Mouse (Mus musculus): ENCODE results near the gene Tmem121. TPM values are rescaled to one million over a fixed set of nuclear protein-coding genes. Genes with fewer than 3 reads are reported as not detected.

The Tmem121 gene
- polyA plus RNA-seq (2014; fragmentation: Nextera tagmentation; extraction: Ambion mirVana), result 17.0 and 20.3 TPM in 2 replicates

GRCm38 (mm10) chr12:113185442-113186291 is at the start of gene Tmem121:
Gene Tmem121, plus strand, starts transcription at chr12:113185930.
- ATAC-seq (replicated peaks; ENCODE audit: low FRiP score), result peak; percentile 80
- H3K27me3 ChIP-seq (ENCODE audit: control insufficient read depth, insufficient read depth, low read length), result peaks cover 6% of the 10 kb centered on the region; the same call in 1 of the 2 replicates
- 1% methylated on average over 51 of the region's 63 CpGs for WGBS
- H3K27ac ChIP-seq (ENCODE audit: low read depth, low read length), result no peak within 1 kb of the TSS
- peaks cover 13% of the 10 kb centered on the region; the same call in 1 of the 2 replicates for H3K4me1 ChIP-seq (replicated peaks; ENCODE audit: control insufficient read depth, insufficient read depth, low read length)
- DNase-seq (ENCODE audit: low spot score), result peak; percentile 73
- no peaks in the 10 kb centered on the region for H3K9me3 ChIP-seq (ENCODE audit: control insufficient read depth, low read length)
- H3K4me2 ChIP-seq (ENCODE audit: low read depth, low read length, severe bottlenecking), result peak within 1 kb of the TSS; percentile 95
- H3K4me3 ChIP-seq (ENCODE audit: low read depth, low read length), result peak within 1 kb of the TSS; percentile 68
- H3K36me3 ChIP-seq (ENCODE audit: control insufficient read depth, insufficient read depth, low read length), result no peaks in the 10 kb centered on the region; the same call in 1 of the 2 replicates
- peak within 1 kb of the TSS; percentile 81 for H3K9ac ChIP-seq (ENCODE audit: low read length)

DNA sequence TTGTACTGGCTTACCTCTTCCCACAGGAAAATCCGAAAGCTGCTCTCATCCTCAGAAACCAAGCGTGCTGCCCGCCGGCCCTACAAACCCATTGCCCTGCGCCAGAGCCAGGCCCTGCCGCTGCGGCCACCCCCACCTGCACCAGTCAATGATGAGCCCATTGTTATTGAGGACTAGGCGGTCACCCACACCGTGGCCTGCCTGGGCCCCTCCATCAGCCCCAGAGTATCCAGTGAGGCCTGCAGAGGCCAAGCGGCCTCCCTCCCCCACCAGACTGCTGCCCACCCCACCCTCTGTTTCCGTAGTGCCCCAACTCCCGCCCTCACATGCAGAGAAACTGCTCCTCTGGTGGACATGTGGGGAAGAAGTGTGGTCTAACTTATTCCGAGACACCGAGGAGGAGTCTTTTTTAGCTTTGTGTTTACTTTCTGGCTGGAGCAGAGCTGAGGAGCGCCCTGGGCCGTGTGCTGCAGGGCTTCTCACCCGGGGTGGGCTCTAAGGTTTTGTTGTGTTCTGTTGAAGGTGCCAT is 49.2 kb upstream of the Tmem121 start:
- Histone ChIP-seq H3K27ac (ENCODE audit: low read depth, low read length) (no peak overlapping the region), H3K9ac (ENCODE audit: low read length) (no peak overlapping the region), H3K4me1 (replicated peaks; ENCODE audit: control insufficient read depth, insufficient read depth, low read length) (peaks cover 21% of the 10 kb centered on the region), H3K9me3 (ENCODE audit: control insufficient read depth, low read length) (no peaks in the 10 kb centered on the region), H3K36me3 (ENCODE audit: control insufficient read depth, insufficient read depth, low read length) (peaks cover 34% of the 10 kb centered on the region), H3K27me3 (ENCODE audit: control insufficient read depth, insufficient read depth, low read length) (no peaks in the 10 kb centered on the region; the same call in 1 of the 2 replicates), H3K4me2 (ENCODE audit: low read depth, low read length, severe bottlenecking) (no peak overlapping the region), H3K4me3 (ENCODE audit: low read depth, low read length) (no peak overlapping the region)
- DNase-seq (ENCODE audit: low spot score) (no peak), ATAC-seq (replicated peaks; ENCODE audit: low FRiP score) (no peak)
- WGBS, result 83% methylated on average over 17 of the region's 17 CpGs

- Histone ChIP-seq H3K9me3 (ENCODE audit: control insufficient read depth, low read length) (no peaks in the 10 kb centered on the region), H3K4me3 (ENCODE audit: low read depth, low read length) (no peak overlapping the region), H3K9ac (ENCODE audit: low read length) (no peak overlapping the region), H3K36me3 (ENCODE audit: control insufficient read depth, insufficient read depth, low read length) (peaks cover 24% of the 10 kb centered on the region), H3K27ac (ENCODE audit: low read depth, low read length) (no peak overlapping the region), H3K27me3 (ENCODE audit: control insufficient read depth, insufficient read depth, low read length) (no peaks in the 10 kb centered on the region; the same call in none of the 2 replicates), H3K4me1 (replicated peaks; ENCODE audit: control insufficient read depth, insufficient read depth, low read length) (peaks cover 30% of the 10 kb centered on the region), H3K4me2 (ENCODE audit: low read depth, low read length, severe bottlenecking) (no peak overlapping the region)
- 89% methylated on average over 18 of the region's 18 CpGs for WGBS
- no peak for DNase-seq (ENCODE audit: low spot score)
- ATAC-seq (replicated peaks; ENCODE audit: low FRiP score), result no peak
Observed at GRCm38 (mm10) chr12:113137260-113138213, 48.2 kb upstream of the Tmem121 start.

DNA sequence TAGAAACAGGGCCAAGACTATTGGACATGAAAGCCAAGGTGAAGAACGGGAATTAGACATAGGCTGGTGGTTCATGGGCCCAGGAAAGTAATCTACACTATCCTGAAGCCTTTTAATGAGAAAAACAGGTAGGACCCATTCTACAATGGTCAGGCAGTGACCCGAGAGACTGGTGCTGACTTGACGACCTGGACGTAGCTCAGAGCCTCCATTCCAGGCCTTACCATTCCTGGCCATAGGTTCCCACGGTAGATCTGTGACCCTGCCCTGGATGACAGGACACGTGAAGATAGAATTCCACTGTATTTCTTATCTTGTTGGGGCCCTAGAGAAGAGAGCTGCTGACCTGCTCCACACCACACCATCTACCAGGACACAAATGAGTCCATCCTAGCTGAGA is 47.4 kb upstream of the Tmem121 start:
- WGBS, result 83% methylated on average over 6 of the region's 6 CpGs
- ATAC-seq (replicated peaks; ENCODE audit: low FRiP score), result no peak
- no peak overlapping the region; the same call in 1 of the 2 replicates for H3K9ac ChIP-seq (ENCODE audit: low read length)

DNA sequence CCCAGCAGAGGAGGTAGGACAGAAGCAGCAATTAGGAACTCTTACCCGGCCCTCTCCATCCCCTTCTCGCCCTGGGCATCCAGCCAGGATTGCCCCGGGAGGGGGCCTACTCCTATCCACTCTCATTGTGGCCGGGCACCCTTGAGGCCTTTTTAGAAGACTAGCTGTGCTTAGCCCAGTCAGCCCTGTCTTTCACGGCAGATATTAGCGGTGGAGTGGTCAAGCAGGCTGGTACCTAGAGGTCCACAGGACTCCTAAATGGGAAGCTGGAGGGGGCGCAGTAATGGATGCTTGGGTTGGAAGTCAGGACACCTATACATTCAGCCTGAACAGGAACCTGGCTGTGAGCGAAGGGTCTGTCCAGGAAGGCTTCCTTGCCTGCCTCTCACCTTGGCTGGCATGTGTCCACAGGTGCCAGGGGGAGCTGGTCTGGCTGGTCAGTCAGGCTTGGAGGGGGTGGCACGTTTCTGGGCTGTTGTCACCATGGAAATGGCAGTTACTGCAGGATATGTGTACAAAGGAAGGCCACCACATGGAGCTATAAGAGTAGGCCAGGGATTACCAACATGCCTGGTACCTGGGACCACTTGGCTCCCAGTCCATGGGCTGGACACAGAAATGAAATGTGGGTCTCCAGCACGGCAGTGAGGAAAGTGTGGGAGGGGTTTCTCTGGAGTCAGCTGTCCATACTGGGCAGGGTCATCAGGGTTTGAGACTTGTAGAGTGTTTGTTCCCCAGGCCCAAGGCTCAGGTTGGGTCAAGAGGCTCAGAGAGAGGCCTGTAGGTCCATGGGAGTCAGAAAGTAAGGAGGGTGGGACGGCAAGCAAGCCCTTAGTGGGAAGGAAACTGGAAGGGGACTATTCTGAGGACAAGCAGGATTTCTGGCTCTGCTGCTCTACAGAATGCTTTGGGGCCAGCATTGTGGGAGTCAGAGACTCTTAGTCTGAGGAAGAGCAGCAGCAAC is 46.5 kb upstream of the Tmem121 start:
- Histone ChIP-seq H3K4me1 (replicated peaks; ENCODE audit: control insufficient read depth, insufficient read depth, low read length) (peaks cover 34% of the 10 kb centered on the region), H3K36me3 (ENCODE audit: control insufficient read depth, insufficient read depth, low read length) (peaks cover 19% of the 10 kb centered on the region; the same call in 1 of the 2 replicates), H3K9ac (ENCODE audit: low read length) (peak overlapping the region; percentile 66), H3K27ac (ENCODE audit: low read depth, low read length) (peak overlapping the region; percentile 86), H3K4me3 (ENCODE audit: low read depth, low read length) (peak overlapping the region; percentile 58), H3K27me3 (ENCODE audit: control insufficient read depth, insufficient read depth, low read length) (no peaks in the 10 kb centered on the region; the same call in none of the 2 replicates), H3K4me2 (ENCODE audit: low read depth, low read length, severe bottlenecking) (peak overlapping the region; percentile 72), H3K9me3 (ENCODE audit: control insufficient read depth, low read length) (no peaks in the 10 kb centered on the region)
- ATAC-seq (replicated peaks; ENCODE audit: low FRiP score) (peak; percentile 1; the same call in 1 of the 2 replicates), DNase-seq (ENCODE audit: low spot score) (peak; percentile 69)
- 36% methylated on average over 11 of the region's 11 CpGs for WGBS

More for the DNA sequence above, 47.4 kb upstream of the Tmem121 start:
- no peak overlapping the region for H3K27ac ChIP-seq (ENCODE audit: low read depth, low read length)
- H3K9me3 ChIP-seq (ENCODE audit: control insufficient read depth, low read length), result no peaks in the 10 kb centered on the region
- peaks cover 21% of the 10 kb centered on the region for H3K36me3 ChIP-seq (ENCODE audit: control insufficient read depth, insufficient read depth, low read length)
- no peak for DNase-seq (ENCODE audit: low spot score)
- peaks cover 34% of the 10 kb centered on the region for H3K4me1 ChIP-seq (replicated peaks; ENCODE audit: control insufficient read depth, insufficient read depth, low read length)
- no peak overlapping the region for H3K4me2 ChIP-seq (ENCODE audit: low read depth, low read length, severe bottlenecking)
- H3K27me3 ChIP-seq (ENCODE audit: control insufficient read depth, insufficient read depth, low read length), result no peaks in the 10 kb centered on the region; the same call in none of the 2 replicates
- no peak overlapping the region for H3K4me3 ChIP-seq (ENCODE audit: low read depth, low read length)

GRCm38 (mm10) chr12:113139908-113140615 is 45.7 kb upstream of the Tmem121 start, which contains the start of gene Crip2:
Gene Crip2, plus strand, starts transcription at chr12:113140236.
- Histone ChIP-seq H3K36me3 (ENCODE audit: control insufficient read depth, insufficient read depth, low read length) (peaks cover 12% of the 10 kb centered on the region; the same call in 1 of the 2 replicates), H3K4me3 (ENCODE audit: low read depth, low read length) (peak within 1 kb of the TSS; percentile 58), H3K9ac (ENCODE audit: low read length) (peak within 1 kb of the TSS; percentile 70), H3K4me1 (replicated peaks; ENCODE audit: control insufficient read depth, insufficient read depth, low read length) (peaks cover 34% of the 10 kb centered on the region), H3K27ac (ENCODE audit: low read depth, low read length) (peak within 1 kb of the TSS; percentile 86), H3K9me3 (ENCODE audit: control insufficient read depth, low read length) (no peaks in the 10 kb centered on the region), H3K27me3 (ENCODE audit: control insufficient read depth, insufficient read depth, low read length) (no peaks in the 10 kb centered on the region; the same call in none of the 2 replicates), H3K4me2 (ENCODE audit: low read depth, low read length, severe bottlenecking) (peak within 1 kb of the TSS; percentile 72)
- DNase-seq (ENCODE audit: low spot score) (peak; percentile 97), ATAC-seq (replicated peaks; ENCODE audit: low FRiP score) (peak; percentile 91)
- under 1% methylated on average over 68 of the region's 68 CpGs for WGBS

All from forebrain, embryonic 11.5 days (tissue).